Mouse (Mus musculus) gonadal fat pad, adult 2 months (tissue): ENCODE measurements around the gene Pfas. TPM values are rescaled to one million over a fixed set of nuclear protein-coding genes. Genes with fewer than 3 reads are reported as not detected.
"Not testable (repeated sequence)": the region's sequence is repeated elsewhere in the genome, so short reads cannot be mapped to it uniquely, and the experiment has no call there.

Experiments used
- DNase-seq: peaks from one replicate; pipeline ENCODE4 v3.0.0-alpha.2; 2012; ENCODE audit warnings: low read depth
- polyA plus RNA-seq: library from polyadenylated mRNA; depleted of rRNA; stranded (reverse); fragments of >200 nt; gene quantifications from 2 replicates; pipeline ENCODE4 v1.2.3, GENCODE M21; 2012; rRNA removed

The Pfas gene
- polyA plus RNA-seq, 1 experiment: 16.2 TPM

GRCm38 (mm10) chr11:68940516-68940915, 67.7 kb downstream of the Pfas start:
- no peak for DNase-seq

DNA sequence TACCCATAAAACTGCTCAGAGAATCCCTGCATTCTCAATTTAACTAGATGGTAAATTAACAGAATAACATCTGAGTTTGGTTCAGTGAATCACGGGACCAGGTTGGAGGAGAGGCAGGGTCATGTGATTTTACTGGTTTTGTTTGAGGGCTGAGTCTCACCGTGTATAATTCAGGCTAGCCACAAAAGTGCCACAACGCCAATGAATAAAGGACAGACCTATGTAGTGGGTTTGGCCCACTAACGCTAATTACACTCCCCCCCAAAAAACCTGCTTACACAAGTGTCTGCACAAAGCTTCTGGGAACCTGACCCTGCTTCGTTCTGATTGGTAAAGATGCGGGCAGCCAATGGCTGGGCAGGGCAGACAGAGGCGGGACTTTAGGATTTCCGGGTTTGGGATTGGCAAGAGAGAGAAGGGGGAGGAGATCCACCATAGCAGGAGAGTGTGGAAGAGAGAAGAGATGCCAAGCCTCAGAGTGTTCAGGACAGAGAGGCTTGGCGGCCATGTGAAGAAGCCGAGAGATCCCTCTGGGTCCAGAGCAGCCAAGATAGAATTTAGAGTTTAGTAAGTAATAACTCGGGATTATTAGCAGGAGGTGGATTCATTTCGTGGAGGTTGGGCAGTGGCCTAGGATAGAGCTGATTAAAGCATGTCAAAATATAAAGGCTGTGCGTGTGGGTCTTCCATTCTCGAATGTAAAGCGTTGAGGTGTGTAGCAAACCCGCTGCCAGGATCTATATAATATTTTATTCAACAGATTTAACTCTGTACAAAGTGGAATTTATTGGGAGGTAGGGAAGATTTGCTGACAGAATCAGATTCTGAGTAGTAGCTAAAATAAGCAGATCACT, 68.6 kb downstream of the Pfas start:
- DNase-seq: peak; percentile 66

DNA sequence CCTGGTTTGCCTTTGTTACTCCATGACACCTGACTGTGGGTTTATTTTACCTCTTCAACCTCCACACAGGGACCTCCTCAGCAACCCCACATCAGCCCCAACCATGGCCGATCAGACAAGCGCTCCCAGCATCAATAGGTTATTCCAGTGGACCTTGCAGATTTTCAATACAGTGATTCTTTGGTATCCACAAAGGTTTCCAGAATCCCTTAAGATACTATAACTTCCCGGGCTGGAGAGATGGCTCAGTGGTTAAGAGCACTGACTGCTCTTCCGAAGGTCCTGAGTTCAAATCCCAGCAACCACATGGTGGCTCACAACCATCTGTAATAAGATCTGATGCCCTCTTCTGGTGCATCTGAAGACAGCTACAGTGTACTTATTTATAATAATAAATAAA, 71.3 kb downstream of the Pfas start:
- not testable (repeated sequence) for DNase-seq

Other genes starting within 250 kb of the Pfas start
- 63.6 and 82.3 TPM in 2 replicates for gene Ndel1, start 136.6 kb downstream of the Pfas start, polyA plus RNA-seq
- gene Rnf222, start 119.9 kb downstream of the Pfas start, polyA plus RNA-seq: 0.06 and 0.11 TPM in 2 replicates
- gene Rpl26, start 106.9 kb downstream of the Pfas start, polyA plus RNA-seq: 2,037 and 2,313 TPM in 2 replicates
- 1.7 and 1.8 TPM in 2 replicates for gene Odf4, start 81.4 kb downstream of the Pfas start, polyA plus RNA-seq
- 32.3 and 33.0 TPM in 2 replicates for gene Arhgef15, start 51.0 kb downstream of the Pfas start, polyA plus RNA-seq
- gene Slc25a35, start 40.3 kb downstream of the Pfas start, polyA plus RNA-seq: 69.9 and 77.5 TPM in 2 replicates
- 31.1 and 40.2 TPM in 2 replicates for gene Rangrf, start 33.3 kb downstream of the Pfas start, polyA plus RNA-seq
- 38.6 and 39.8 TPM in 2 replicates for gene Ctc1, start 7.5 kb upstream of the Pfas start, polyA plus RNA-seq
- 3.1 and 5.1 TPM in 2 replicates for gene Aurkb, start 37.2 kb upstream of the Pfas start, polyA plus RNA-seq
- 18.4 and 23.5 TPM in 2 replicates for gene Borcs6, start 51.3 kb upstream of the Pfas start, polyA plus RNA-seq
- 33.2 and 40.1 TPM in 2 replicates for gene Tmem107, start 62.3 kb upstream of the Pfas start, polyA plus RNA-seq
- 97.7 and 139 TPM in 2 replicates for gene Vamp2, start 80.0 kb upstream of the Pfas start, polyA plus RNA-seq
- 25.9 and 38.6 TPM in 2 replicates for gene Per1, start 86.8 kb upstream of the Pfas start, polyA plus RNA-seq
- 0.11 and 0.24 TPM in 2 replicates for gene Hes7, start 111.9 kb upstream of the Pfas start, polyA plus RNA-seq
- gene 9130213A22Rik, start 114.1 kb upstream of the Pfas start, polyA plus RNA-seq: 1.2 TPM in 2 replicates
- gene Aloxe3, start 117.4 kb upstream of the Pfas start, polyA plus RNA-seq: 4.9 and 5.6 TPM in 2 replicates
- gene Alox12b, start 148.5 kb upstream of the Pfas start, polyA plus RNA-seq: not detected in 2 replicates
- not detected in 2 replicates for gene Alox8, start 189.4 kb upstream of the Pfas start, polyA plus RNA-seq
- 0.04 and 0.05 TPM in 2 replicates for gene Gucy2e, start 228.6 kb upstream of the Pfas start, polyA plus RNA-seq